Mouse (Mus musculus) layer of hippocampus, postnatal 25 days (tissue): Measurements from ENCODE around the gene Lrrc73. TPM values are rescaled to one million over a fixed set of nuclear protein-coding genes. Genes with fewer than 3 reads are reported as not detected.

Experiments used
- DNase-seq, 2 experiments: peaks; one replicate each; pipeline ENCODE4 v3.0.0; 2022; ENCODE audit warnings: mixed read lengths in 2 of 2, low spot score in 1 of 2; ENCODE audit errors: extremely low spot score in 1 of 2
- microRNA-seq, 2 experiments: library from miRNA; unstranded; fragments of <30 nt; microRNA quantifications; one replicate each; pipeline ENCODE4 v1.2.0; 2021
- total RNA-seq, 2 experiments: library from RNA; stranded (reverse); gene quantifications; 2 replicates each; pipeline ENCODE4 v1.2.3; 2021

Gene Lrrc73
- total RNA-seq, 2 experiments from 2014 or later = 69.7 to 72.5 TPM

GRCm38 (mm10) chr17:46283911-46284310 lies 30.6 kb downstream of the Lrrc73 start:
- no peak for DNase-seq

- no peak for DNase-seq
Measured at GRCm38 (mm10) chr17:46284653-46285052, 31.3 kb downstream of the Lrrc73 start.

- DNase-seq = no peak
Measured at GRCm38 (mm10) chr17:46285407-46285806, 32.1 kb downstream of the Lrrc73 start.

DNA sequence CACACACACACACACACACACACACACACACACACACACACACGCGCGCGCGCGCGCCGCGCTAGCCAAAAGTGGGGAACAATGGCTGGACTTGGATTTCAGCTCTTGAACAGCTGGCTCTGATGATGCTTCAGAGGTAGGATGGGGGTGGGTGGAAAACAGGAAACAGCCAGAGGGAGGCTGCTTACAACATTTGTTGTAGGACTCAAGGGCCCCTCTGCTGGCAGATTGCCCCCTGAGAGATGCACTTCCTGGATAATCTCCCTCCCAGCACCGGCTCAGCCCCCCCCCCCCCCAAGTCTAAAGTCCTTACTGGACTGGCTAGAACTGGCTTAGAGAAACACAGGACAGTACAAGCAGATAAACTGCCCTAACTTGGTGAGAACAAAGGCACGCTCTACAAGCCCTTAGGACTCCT lies 34.4 kb downstream of the Lrrc73 start:
- DNase-seq = no peak

GRCm38 (mm10) chr17:46296601-46297000 lies 43.3 kb downstream of the Lrrc73 start:
- DNase-seq = no peak

DNA sequence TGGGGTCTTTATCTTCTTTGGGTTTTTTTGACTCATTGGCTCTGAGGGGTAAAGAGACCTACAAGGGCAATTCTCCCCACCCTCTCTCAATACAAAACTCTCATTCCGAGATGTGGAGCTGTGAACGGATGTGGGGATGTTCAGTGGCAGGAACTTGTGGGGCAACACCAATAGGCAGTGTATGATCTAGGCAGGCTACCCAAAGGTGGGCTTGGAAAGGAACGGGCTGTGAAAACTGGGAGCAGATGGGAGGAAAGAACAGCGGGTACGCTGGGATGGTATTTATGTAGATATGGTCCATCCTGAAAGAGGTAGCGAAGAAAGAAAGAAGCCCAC lies 43.7 kb downstream of the Lrrc73 start:
- DNase-seq = no peak

- peak; percentile 45 to 47 for DNase-seq
Measured at GRCm38 (mm10) chr17:46297364-46298219, 44.3 kb downstream of the Lrrc73 start, which contains the start of gene Dlk2. Dlk2 (plus strand) TSS chr17:46297421.

- DNase-seq = peak; percentile 79 to 89
Measured at GRCm38 (mm10) chr17:46298220-46298913, 45.0 kb downstream of the Lrrc73 start.

DNA sequence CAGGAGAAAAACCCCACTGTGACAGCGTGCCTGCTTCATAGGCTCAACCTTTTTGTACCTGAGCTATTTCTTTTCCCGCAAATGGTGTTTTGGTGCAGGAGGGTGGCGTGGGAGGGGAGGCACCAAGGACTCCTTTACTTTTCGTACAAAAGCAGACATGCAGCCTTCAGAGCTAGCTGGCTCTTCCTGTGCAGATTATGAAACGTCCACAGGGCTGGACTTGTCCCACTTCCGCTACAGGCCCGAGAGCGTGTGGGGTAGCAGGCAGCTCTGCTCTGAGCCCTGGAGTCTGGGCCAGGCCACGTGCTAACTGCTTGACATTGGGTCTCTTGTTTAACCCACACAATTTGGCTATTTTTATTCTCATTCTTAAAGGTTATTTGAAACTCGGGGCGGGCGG lies 48.6 kb downstream of the Lrrc73 start:
- no peak for DNase-seq

DNA sequence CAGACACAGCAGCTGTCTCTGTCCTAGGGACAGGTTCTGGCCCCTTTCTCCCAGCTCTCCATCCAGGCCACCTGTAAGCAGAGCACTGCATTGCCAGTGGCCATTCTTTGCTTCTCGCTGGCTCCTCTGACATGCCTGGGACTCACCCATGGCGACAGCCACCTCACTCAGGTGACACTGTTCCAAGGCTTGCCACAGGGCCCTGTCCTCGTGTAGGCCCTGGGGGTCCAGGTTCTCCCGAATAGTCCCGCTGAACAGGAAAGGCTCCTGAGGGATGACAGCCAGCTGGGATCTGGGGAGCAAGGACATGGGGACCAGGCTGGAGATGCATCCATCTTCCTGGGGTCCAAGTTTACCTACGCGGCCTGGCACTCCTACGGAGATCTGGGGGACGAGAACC lies 50.9 kb downstream of the Lrrc73 start:
- no peak for DNase-seq

Small RNA genes lying within 50 kb of the gene (microRNA-seq; reads per million reads assigned to microRNA genes)
- 0 to 0.18 reads per million in 2 experiments for gene Mir693

Other genes starting within 250 kb of the Lrrc73 start
- gene Vegfa, start 221.2 kb upstream of the Lrrc73 start, total RNA-seq = 10 to 100 TPM; 56.3 to 62.8 TPM
- gene Mrps18a, start 142.5 kb upstream of the Lrrc73 start, total RNA-seq = 10 to 100 TPM; 80.9 to 81.4 TPM
- 10 to 100 TPM; 24.6 to 28.4 TPM for gene Rsph9, start 109.3 kb upstream of the Lrrc73 start, total RNA-seq
- gene Mad2l1bp, start 100.0 kb upstream of the Lrrc73 start, total RNA-seq = 10 to 100 TPM; 10.7 to 11.0 TPM
- 100 to 1,000 TPM in 1 of 2 experiments, 10 to 100 TPM in 1; 91.4 to 124 TPM for gene Gtpbp2, start 92.5 kb upstream of the Lrrc73 start, total RNA-seq
- 1 to 10 TPM; 5.9 to 6.0 TPM for gene Polh, start 50.9 kb upstream of the Lrrc73 start, total RNA-seq
- gene Xpo5, start 50.7 kb upstream of the Lrrc73 start, total RNA-seq = 10 to 100 TPM; 44.9 to 45.7 TPM
- gene Polr1c, start 5.5 kb upstream of the Lrrc73 start, total RNA-seq = 10 to 100 TPM; 36.3 to 40.4 TPM
- gene Yipf3, start 5.5 kb upstream of the Lrrc73 start, total RNA-seq = 10 to 100 TPM; 83.8 to 97.4 TPM
- 10 to 100 TPM; 47.6 to 49.6 TPM for gene Tjap1, start 29.5 kb downstream of the Lrrc73 start, total RNA-seq
- gene Dlk2, start 43.9 kb downstream of the Lrrc73 start, total RNA-seq = 10 to 100 TPM; 45.3 to 47.0 TPM
- 10 to 100 TPM in 1 of 2 experiments, 1 to 10 TPM in 1; 8.8 to 11.7 TPM for gene Abcc10, start 74.8 kb downstream of the Lrrc73 start, total RNA-seq
- gene Zfp318, start 130.2 kb downstream of the Lrrc73 start, total RNA-seq = 10 to 100 TPM; 51.3 to 69.7 TPM
- 1 to 10 TPM; 2.5 to 2.9 TPM for gene Crip3, start 175.4 kb downstream of the Lrrc73 start, total RNA-seq
- gene Slc22a7, start 184.9 kb downstream of the Lrrc73 start, total RNA-seq = under 1 TPM in 1 of 2 experiments, not detected in 1; 0.32 TPM
- gene Ttbk1, start 234.1 kb downstream of the Lrrc73 start, total RNA-seq = 100 to 1,000 TPM; 112 to 124 TPM
- gene Dnph1, start 243.2 kb downstream of the Lrrc73 start, total RNA-seq = 1 to 10 TPM; 5.1 to 6.7 TPM